Mouse (Mus musculus) liver, adult 2 months (tissue): Measurements from ENCODE around the gene Tyw3.

Experiments used
- CTCF ChIP-seq: fragments of 200-500 bp; IDR thresholded peaks from 2 replicates; pipeline ENCODE4 v1.5.1; 2011; ENCODE audit warnings: low read depth, low read length, control low read depth
- POLR2A ChIP-seq: fragments of 200-500 bp; IDR thresholded peaks from 2 replicates; pipeline ENCODE4 v1.6.1; 2011; ENCODE audit warnings: low read length, control low read depth; ENCODE audit not compliant: insufficient read depth; ENCODE audit errors: extremely low read depth

GRCm38 (mm10) chr3:154572341-154572972, 24.4 kb downstream of the Tyw3 start:
- TF ChIP-seq POLR2A: no peak
- TF ChIP-seq CTCF: peak; percentile 93
